Mouse (Mus musculus): ENCODE data around the gene Glis3. TPM values are rescaled to one million over a fixed set of nuclear protein-coding genes. Genes with fewer than 3 reads are reported as not detected.

Glis3 gene
- polyA plus RNA-seq, 1 experiment from 2014 or later = 3.4 TPM

GRCm38 (mm10) chr19:28531750-28532149 is 148.1 kb downstream of the Glis3 start:
- no peak overlapping the region for H3K9ac ChIP-seq (ENCODE audit: low read length)
- 93% methylated on average over 9 of the region's 9 CpGs for WGBS
- no peak for ATAC-seq (replicated peaks; ENCODE audit: low FRiP score)

GRCm38 (mm10) chr19:28530846-28531245 is 149.0 kb downstream of the Glis3 start:
- Histone ChIP-seq H3K4me3 (ENCODE audit: low read depth, low read length) (no peak overlapping the region), H3K27me3 (ENCODE audit: control insufficient read depth, insufficient read depth, low read length) (no peaks in the 10 kb centered on the region), H3K9me3 (ENCODE audit: control insufficient read depth, low read length) (no peaks in the 10 kb centered on the region), H3K36me3 (ENCODE audit: control insufficient read depth, insufficient read depth, low read length) (no peaks in the 10 kb centered on the region), H3K27ac (ENCODE audit: low read depth, low read length) (no peak overlapping the region), H3K9ac (ENCODE audit: low read length) (no peak overlapping the region), H3K4me1 (replicated peaks; ENCODE audit: control insufficient read depth, insufficient read depth, low read length) (no peaks in the 10 kb centered on the region), H3K4me2 (ENCODE audit: low read depth, low read length, severe bottlenecking) (no peak overlapping the region)
- DNase-seq (ENCODE audit: low spot score) (peak; percentile 56), ATAC-seq (replicated peaks; ENCODE audit: low FRiP score) (no peak)
- 79% methylated on average over 10 of the region's 10 CpGs for WGBS

More at GRCm38 (mm10) chr19:28531750-28532149, 148.1 kb downstream of the Glis3 start:
- Histone ChIP-seq H3K27me3 (ENCODE audit: control insufficient read depth, insufficient read depth, low read length) (no peaks in the 10 kb centered on the region), H3K36me3 (ENCODE audit: control insufficient read depth, insufficient read depth, low read length) (no peaks in the 10 kb centered on the region), H3K4me1 (replicated peaks; ENCODE audit: control insufficient read depth, insufficient read depth, low read length) (no peaks in the 10 kb centered on the region), H3K27ac (ENCODE audit: low read depth, low read length) (no peak overlapping the region), H3K4me2 (ENCODE audit: low read depth, low read length, severe bottlenecking) (no peak overlapping the region), H3K9me3 (ENCODE audit: control insufficient read depth, low read length) (no peaks in the 10 kb centered on the region), H3K4me3 (ENCODE audit: low read depth, low read length) (no peak overlapping the region)
- DNase-seq (ENCODE audit: low spot score) = no peak

- no peak overlapping the region for H3K9ac ChIP-seq (ENCODE audit: low read length)
- no peaks in the 10 kb centered on the region for H3K27me3 ChIP-seq (ENCODE audit: control insufficient read depth, insufficient read depth, low read length)
- ATAC-seq (replicated peaks; ENCODE audit: low FRiP score) (no peak), DNase-seq (ENCODE audit: low spot score) (no peak)
- 96% methylated on average over 13 of the region's 13 CpGs for WGBS
- no peaks in the 10 kb centered on the region for H3K36me3 ChIP-seq (ENCODE audit: control insufficient read depth, insufficient read depth, low read length)
- H3K9me3 ChIP-seq (ENCODE audit: control insufficient read depth, low read length) = no peaks in the 10 kb centered on the region
- no peaks in the 10 kb centered on the region for H3K4me1 ChIP-seq (replicated peaks; ENCODE audit: control insufficient read depth, insufficient read depth, low read length)
- H3K4me2 ChIP-seq (ENCODE audit: low read depth, low read length, severe bottlenecking) = no peak overlapping the region
- H3K27ac ChIP-seq (ENCODE audit: low read depth, low read length) = no peak overlapping the region
- H3K4me3 ChIP-seq (ENCODE audit: low read depth, low read length) = no peak overlapping the region
These were observed 150.9 kb downstream of the Glis3 start for GRCm38 (mm10) chr19:28529006-28529405.

- no peak overlapping the region for H3K27ac ChIP-seq (ENCODE audit: low read depth, low read length)
- no peak for ATAC-seq (replicated peaks; ENCODE audit: low FRiP score)
These were observed 152.4 kb downstream of the Glis3 start for GRCm38 (mm10) chr19:28527446-28527845.

DNA sequence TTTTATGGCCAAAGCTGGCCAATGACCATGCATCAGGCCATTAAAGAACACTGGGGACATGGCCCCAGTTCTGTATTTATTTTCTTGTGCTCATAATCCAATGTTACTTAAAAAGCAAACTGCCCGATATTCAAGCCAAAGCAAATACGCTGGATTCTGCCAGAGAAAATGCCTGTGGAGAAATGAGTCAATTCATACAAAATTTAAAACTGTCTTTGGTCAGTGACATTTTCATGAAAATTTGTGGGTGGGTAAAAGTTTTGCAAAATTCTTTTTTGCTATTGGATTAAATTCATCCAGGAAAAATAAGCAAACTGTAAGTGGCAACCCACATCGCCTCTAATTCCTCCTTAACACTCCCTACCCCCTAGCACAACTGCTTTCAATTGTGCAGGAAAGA is 154.5 kb downstream of the Glis3 start:
- Histone ChIP-seq H3K4me2 (ENCODE audit: low read depth, low read length, severe bottlenecking) (no peak overlapping the region), H3K4me3 (ENCODE audit: low read depth, low read length) (no peak overlapping the region), H3K4me1 (replicated peaks; ENCODE audit: control insufficient read depth, insufficient read depth, low read length) (no peaks in the 10 kb centered on the region), H3K27me3 (ENCODE audit: control insufficient read depth, insufficient read depth, low read length) (no peaks in the 10 kb centered on the region), H3K36me3 (ENCODE audit: control insufficient read depth, insufficient read depth, low read length) (no peaks in the 10 kb centered on the region), H3K9me3 (ENCODE audit: control insufficient read depth, low read length) (no peaks in the 10 kb centered on the region), H3K27ac (ENCODE audit: low read depth, low read length) (no peak overlapping the region), H3K9ac (ENCODE audit: low read length) (no peak overlapping the region)
- 89% methylated on average over 3 of the region's 3 CpGs for WGBS
- DNase-seq (ENCODE audit: low spot score) = no peak
- ATAC-seq (replicated peaks; ENCODE audit: low FRiP score) = no peak

More at GRCm38 (mm10) chr19:28527446-28527845, 152.4 kb downstream of the Glis3 start:
- H3K27me3 ChIP-seq (ENCODE audit: control insufficient read depth, insufficient read depth, low read length) = no peaks in the 10 kb centered on the region
- WGBS = 97% methylated on average over 5 of the region's 5 CpGs
- H3K4me2 ChIP-seq (ENCODE audit: low read depth, low read length, severe bottlenecking) = no peak overlapping the region
- no peaks in the 10 kb centered on the region for H3K36me3 ChIP-seq (ENCODE audit: control insufficient read depth, insufficient read depth, low read length)
- H3K9me3 ChIP-seq (ENCODE audit: control insufficient read depth, low read length) = no peaks in the 10 kb centered on the region
- no peaks in the 10 kb centered on the region for H3K4me1 ChIP-seq (replicated peaks; ENCODE audit: control insufficient read depth, insufficient read depth, low read length)
- H3K9ac ChIP-seq (ENCODE audit: low read length) = no peak overlapping the region
- H3K4me3 ChIP-seq (ENCODE audit: low read depth, low read length) = no peak overlapping the region
- no peak for DNase-seq (ENCODE audit: low spot score)

- Histone ChIP-seq H3K4me3 (ENCODE audit: low read depth, low read length) (no peak overlapping the region), H3K4me2 (ENCODE audit: low read depth, low read length, severe bottlenecking) (no peak overlapping the region), H3K4me1 (replicated peaks; ENCODE audit: control insufficient read depth, insufficient read depth, low read length) (0 out of 2 replicates have a peak, but pooled peaks cover 2% of the 10 kb centered on the region), H3K9ac (ENCODE audit: low read length) (no peak overlapping the region), H3K27ac (ENCODE audit: low read depth, low read length) (no peak overlapping the region), H3K36me3 (ENCODE audit: control insufficient read depth, insufficient read depth, low read length) (no peaks in the 10 kb centered on the region), H3K27me3 (ENCODE audit: control insufficient read depth, insufficient read depth, low read length) (no peaks in the 10 kb centered on the region; the same call in 1 of the 2 replicates), H3K9me3 (ENCODE audit: control insufficient read depth, low read length) (no peaks in the 10 kb centered on the region)
- no peak for ATAC-seq (replicated peaks; ENCODE audit: low FRiP score)
- 91% methylated on average over 3 of the region's 3 CpGs for WGBS
- DNase-seq (ENCODE audit: low spot score) = no peak
These were observed 157.6 kb downstream of the Glis3 start for GRCm38 (mm10) chr19:28522289-28522688.

GRCm38 (mm10) chr19:28520761-28521181 is 159.1 kb downstream of the Glis3 start:
- DNase-seq (ENCODE audit: low spot score) (no peak), ATAC-seq (replicated peaks; ENCODE audit: low FRiP score) (no peak)
- H3K4me3 ChIP-seq (ENCODE audit: low read depth, low read length) = no peak overlapping the region
- no peak overlapping the region for H3K27ac ChIP-seq (ENCODE audit: low read depth, low read length)
- H3K9ac ChIP-seq (ENCODE audit: low read length) = no peak overlapping the region
- no peaks in the 10 kb centered on the region for H3K9me3 ChIP-seq (ENCODE audit: control insufficient read depth, low read length)
- no peak overlapping the region for H3K4me2 ChIP-seq (ENCODE audit: low read depth, low read length, severe bottlenecking)
- H3K4me1 ChIP-seq (replicated peaks; ENCODE audit: control insufficient read depth, insufficient read depth, low read length) = 0 out of 2 replicates have a peak, but pooled peaks cover 2% of the 10 kb centered on the region
- H3K27me3 ChIP-seq (ENCODE audit: control insufficient read depth, insufficient read depth, low read length) = no peaks in the 10 kb centered on the region; the same call in 1 of the 2 replicates
- no peaks in the 10 kb centered on the region for H3K36me3 ChIP-seq (ENCODE audit: control insufficient read depth, insufficient read depth, low read length)
- WGBS = 68% methylated on average over 6 of the region's 6 CpGs

- Histone ChIP-seq H3K27me3 (ENCODE audit: control insufficient read depth, insufficient read depth, low read length) (no peaks in the 10 kb centered on the region; the same call in 1 of the 2 replicates), H3K4me2 (ENCODE audit: low read depth, low read length, severe bottlenecking) (no peak overlapping the region), H3K4me3 (ENCODE audit: low read depth, low read length) (no peak overlapping the region), H3K36me3 (ENCODE audit: control insufficient read depth, insufficient read depth, low read length) (no peaks in the 10 kb centered on the region), H3K4me1 (replicated peaks; ENCODE audit: control insufficient read depth, insufficient read depth, low read length) (0 out of 2 replicates have a peak, but pooled peaks cover 2% of the 10 kb centered on the region), H3K27ac (ENCODE audit: low read depth, low read length) (no peak overlapping the region), H3K9ac (ENCODE audit: low read length) (no peak overlapping the region), H3K9me3 (ENCODE audit: control insufficient read depth, low read length) (no peaks in the 10 kb centered on the region)
- DNase-seq (ENCODE audit: low spot score) (no peak), ATAC-seq (replicated peaks; ENCODE audit: low FRiP score) (no peak)
- 91% methylated on average over 8 of the region's 8 CpGs for WGBS
These were observed 159.6 kb downstream of the Glis3 start for GRCm38 (mm10) chr19:28520128-28520745.

DNA sequence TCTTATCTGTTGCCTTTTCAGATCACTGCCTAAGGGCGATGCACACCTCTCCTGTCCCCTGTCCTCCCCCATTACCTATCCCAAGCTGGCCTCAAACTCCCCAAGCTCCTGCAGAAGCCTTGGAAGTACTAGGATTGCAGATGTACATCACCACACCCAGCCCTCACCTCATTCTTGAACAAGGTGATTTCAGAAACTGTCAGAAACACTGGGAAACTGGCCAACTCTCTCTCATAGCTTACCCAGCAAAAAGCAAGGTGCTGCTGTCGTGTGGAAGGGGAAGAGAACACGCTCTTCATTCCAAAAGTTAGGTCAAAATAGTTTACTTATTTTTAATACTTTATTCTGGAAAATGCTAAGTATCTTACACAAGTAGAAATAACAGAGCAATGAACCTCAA is 160.6 kb downstream of the Glis3 start:
- DNase-seq (ENCODE audit: low spot score) (no peak), ATAC-seq (replicated peaks; ENCODE audit: low FRiP score) (no peak)
- no peaks in the 10 kb centered on the region for H3K36me3 ChIP-seq (ENCODE audit: control insufficient read depth, insufficient read depth, low read length)
- H3K9me3 ChIP-seq (ENCODE audit: control insufficient read depth, low read length) = no peaks in the 10 kb centered on the region
- 0 out of 2 replicates have a peak, but pooled peaks cover 2% of the 10 kb centered on the region for H3K4me1 ChIP-seq (replicated peaks; ENCODE audit: control insufficient read depth, insufficient read depth, low read length)
- no peaks in the 10 kb centered on the region; the same call in 1 of the 2 replicates for H3K27me3 ChIP-seq (ENCODE audit: control insufficient read depth, insufficient read depth, low read length)
- H3K9ac ChIP-seq (ENCODE audit: low read length) = no peak overlapping the region
- no peak overlapping the region for H3K4me2 ChIP-seq (ENCODE audit: low read depth, low read length, severe bottlenecking)
- H3K4me3 ChIP-seq (ENCODE audit: low read depth, low read length) = no peak overlapping the region
- no peak overlapping the region for H3K27ac ChIP-seq (ENCODE audit: low read depth, low read length)
- WGBS = 88% methylated on average over 3 of the region's 3 CpGs

Data from forebrain, embryonic 11.5 days (tissue).